Mouse (Mus musculus): ENCODE measurements at regions not wholly inside any gene's neighbourhood (a gene's known extent, or its start where the extent isn't known, plus 50 kb on each side); places are given as distances from the start of the nearest gene placed in this dataset.
A peak's percentile ranks its signal among the peaks of the same experiment; 100 is the strongest.

GRCm38 (mm10) chr19:51102411-51102810 is 424.0 kb upstream of the Sorcs1 start:
- DNase-seq (ENCODE audit: inconsistent age in 2 of 2, low spot score in 1 of 2): no peak

- no peak for DNase-seq (ENCODE audit: inconsistent age in 2 of 2, low spot score in 1 of 2)
Observed at GRCm38 (mm10) chr19:51074762-51075161, 396.3 kb upstream of the Sorcs1 start.

- DNase-seq (ENCODE audit: inconsistent age in 2 of 2, low spot score in 1 of 2): peak in 1 of 2 experiments; percentile 61
Observed at GRCm38 (mm10) chr19:51059961-51060665, 381.7 kb upstream of the Sorcs1 start.

- no peak for DNase-seq (ENCODE audit: inconsistent age in 2 of 2, low spot score in 1 of 2)
Observed at GRCm38 (mm10) chr19:51043544-51043943, 365.1 kb upstream of the Sorcs1 start.

GRCm38 (mm10) chr19:50994471-50994870 is 316.0 kb upstream of the Sorcs1 start:
- peak in 1 of 2 experiments; percentile 59 for DNase-seq (ENCODE audit: inconsistent age in 2 of 2, low spot score in 1 of 2)

GRCm38 (mm10) chr19:50971066-50971465 is 292.6 kb upstream of the Sorcs1 start:
- DNase-seq (ENCODE audit: inconsistent age in 2 of 2, low spot score in 1 of 2): peak; percentile 7 to 73

- DNase-seq (ENCODE audit: inconsistent age in 2 of 2, low spot score in 1 of 2): no peak
Observed at GRCm38 (mm10) chr19:50961910-50962309, 283.5 kb upstream of the Sorcs1 start.

GRCm38 (mm10) chr19:50945006-50945405 is 266.6 kb upstream of the Sorcs1 start:
- no peak for DNase-seq (ENCODE audit: inconsistent age in 2 of 2, low spot score in 1 of 2)

GRCm38 (mm10) chr19:50911646-50912045 is 233.2 kb upstream of the Sorcs1 start:
- no peak for DNase-seq (ENCODE audit: inconsistent age in 2 of 2, low spot score in 1 of 2)

GRCm38 (mm10) chr19:50910674-50911073 is 232.2 kb upstream of the Sorcs1 start:
- DNase-seq (ENCODE audit: inconsistent age in 2 of 2, low spot score in 1 of 2): no peak

GRCm38 (mm10) chr19:50908751-50909150 is 230.3 kb upstream of the Sorcs1 start:
- peak in 1 of 2 experiments; percentile 29 for DNase-seq (ENCODE audit: inconsistent age in 2 of 2, low spot score in 1 of 2)

GRCm38 (mm10) chr19:50893755-50894154 is 215.3 kb upstream of the Sorcs1 start:
- no peak for DNase-seq (ENCODE audit: inconsistent age in 2 of 2, low spot score in 1 of 2)

- DNase-seq (ENCODE audit: inconsistent age in 2 of 2, low spot score in 1 of 2): no peak
Observed at GRCm38 (mm10) chr19:50872661-50873060, 194.2 kb upstream of the Sorcs1 start.

- no peak for DNase-seq (ENCODE audit: inconsistent age in 2 of 2, low spot score in 1 of 2)
Observed at GRCm38 (mm10) chr19:50872144-50872543, 193.7 kb upstream of the Sorcs1 start.

- DNase-seq (ENCODE audit: inconsistent age in 2 of 2, low spot score in 1 of 2): no peak
Observed at GRCm38 (mm10) chr19:50854854-50855253, 176.4 kb upstream of the Sorcs1 start.

GRCm38 (mm10) chr19:50840499-50840898 is 162.1 kb upstream of the Sorcs1 start:
- DNase-seq (ENCODE audit: inconsistent age in 2 of 2, low spot score in 1 of 2): no peak
